Mouse (Mus musculus) limb, embryonic 15.5 days (tissue): ENCODE data around the gene Tagln. TPM values are rescaled to one million over a fixed set of nuclear protein-coding genes. Genes with fewer than 3 reads are reported as not detected.

Experiments
- ATAC-seq: fragments of 200-750 bp; cut with Nextera tagmentation; 2 replicates; pipeline ENCODE4 v1.8.0; 2017; ENCODE audit warnings: low read depth, moderate TSS enrichment; ENCODE audit not compliant: insufficient number of reproducible peaks, low FRiP score, low TSS enrichment
- H3K27ac ChIP-seq: fragments of 300-500 bp; sonication (generic); 2 replicates; pipeline ENCODE4 v1.5.1; 2015; ENCODE audit warnings: moderate library complexity, mild to moderate bottlenecking, inconsistent platforms
- H3K27me3 ChIP-seq: fragments of 300-500 bp; sonication (generic); 2 replicates; pipeline ENCODE4 v1.6.1; 2015; ENCODE audit warnings: inconsistent platforms
- H3K36me3 ChIP-seq: fragments of 300-500 bp; sonication (generic); 2 replicates; pipeline ENCODE4 v1.6.1; 2015; ENCODE audit warnings: inconsistent platforms
- H3K4me1 ChIP-seq: fragments of 300-500 bp; sonication (generic); 2 replicates; pipeline ENCODE4 v1.6.1; 2015; ENCODE audit warnings: inconsistent platforms
- H3K4me2 ChIP-seq: fragments of 300-500 bp; sonication (generic); 2 replicates; pipeline ENCODE4 v1.6.1; 2015; ENCODE audit warnings: mild to moderate bottlenecking, inconsistent platforms
- H3K4me3 ChIP-seq: fragments of 300-500 bp; sonication (generic); 2 replicates; pipeline ENCODE4 v1.5.1; 2015; ENCODE audit warnings: mild to moderate bottlenecking, inconsistent platforms
- H3K9ac ChIP-seq: fragments of 300-500 bp; sonication (generic); 2 replicates; pipeline ENCODE4 v1.6.1; 2015; ENCODE audit warnings: inconsistent platforms
- H3K9me3 ChIP-seq: fragments of 300-500 bp; sonication (generic); 2 replicates; pipeline ENCODE4 v1.6.1; 2016; ENCODE audit warnings: inconsistent platforms
- WGBS: fragments of 180-500 bp; shearing (Covaris S2); methylation state at CpG from one replicate; pipeline ENCODE4 v1.1.7; 2015; 5-methylcytosine and 5-hydroxymethylcytosine counted together
- polyA plus RNA-seq: library from polyadenylated mRNA; unstranded; fragments of >200 nt; fragmentation: Nextera tagmentation; extraction: Ambion mirVana; gene quantifications from 2 replicates; pipeline ENCODE4 v1.2.1, GENCODE M21; 2015

Tagln gene
- polyA plus RNA-seq, 1 experiment from 2014 or later: 26.6 TPM

GRCm38 (mm10) chr9:45944506-45945400 is 8.9 kb upstream of the Tagln start:
- no peak overlapping the region for H3K4me3 ChIP-seq
- no peaks in the 10 kb centered on the region for H3K4me1 ChIP-seq
- no peak overlapping the region for H3K27ac ChIP-seq
- H3K36me3 ChIP-seq: peaks cover 88% of the 10 kb centered on the region
- no peaks in the 10 kb centered on the region for H3K27me3 ChIP-seq
- no peak overlapping the region for H3K9ac ChIP-seq
- WGBS: 81% methylated on average over 13 of the region's 13 CpGs
- H3K9me3 ChIP-seq: no peaks in the 10 kb centered on the region
- no peak overlapping the region for H3K4me2 ChIP-seq
- ATAC-seq: no peak

- no peaks in the 10 kb centered on the region for H3K9me3 ChIP-seq
- H3K27ac ChIP-seq: no peak overlapping the region
- no peak overlapping the region for H3K4me3 ChIP-seq
- ATAC-seq: no peak
- H3K4me2 ChIP-seq: no peak overlapping the region
- H3K27me3 ChIP-seq: no peaks in the 10 kb centered on the region
- no peaks in the 10 kb centered on the region for H3K4me1 ChIP-seq
- H3K36me3 ChIP-seq: peaks cover 88% of the 10 kb centered on the region
- no peak overlapping the region for H3K9ac ChIP-seq
- 89% methylated on average over 8 of the region's 8 CpGs for WGBS
These were observed 8.0 kb upstream of the Tagln start for GRCm38 (mm10) chr9:45943628-45944505.

GRCm38 (mm10) chr9:45942916-45943315 is 7.1 kb upstream of the Tagln start:
- peaks cover 89% of the 10 kb centered on the region for H3K36me3 ChIP-seq
- no peak overlapping the region for H3K4me2 ChIP-seq
- no peaks in the 10 kb centered on the region for H3K27me3 ChIP-seq
- no peaks in the 10 kb centered on the region for H3K9me3 ChIP-seq
- ATAC-seq: no peak; the same call in 1 of the 2 replicates
- H3K9ac ChIP-seq: no peak overlapping the region
- no peak overlapping the region for H3K27ac ChIP-seq
- no peaks in the 10 kb centered on the region for H3K4me1 ChIP-seq
- H3K4me3 ChIP-seq: no peak overlapping the region
- 84% methylated on average over 8 of the region's 8 CpGs for WGBS

GRCm38 (mm10) chr9:45942464-45942863 is 6.6 kb upstream of the Tagln start:
- Histone ChIP-seq H3K4me1 (no peaks in the 10 kb centered on the region), H3K36me3 (peaks cover 86% of the 10 kb centered on the region), H3K9me3 (no peaks in the 10 kb centered on the region), H3K4me2 (no peak overlapping the region), H3K27ac (no peak overlapping the region), H3K27me3 (no peaks in the 10 kb centered on the region), H3K9ac (no peak overlapping the region), H3K4me3 (no peak overlapping the region)
- no peak; the same call in 1 of the 2 replicates for ATAC-seq
- 92% methylated on average over 16 of the region's 16 CpGs for WGBS

- WGBS: 69% methylated on average over 18 of the region's 18 CpGs
- Histone ChIP-seq H3K9ac (no peak overlapping the region), H3K4me1 (peaks cover 1% of the 10 kb centered on the region), H3K27ac (no peak overlapping the region), H3K4me3 (no peak overlapping the region), H3K4me2 (no peak overlapping the region), H3K36me3 (peaks cover 77% of the 10 kb centered on the region), H3K27me3 (no peaks in the 10 kb centered on the region), H3K9me3 (no peaks in the 10 kb centered on the region)
- ATAC-seq: no peak
These were observed 5.6 kb upstream of the Tagln start for GRCm38 (mm10) chr9:45941329-45941888.

- Histone ChIP-seq H3K36me3 (peaks cover 61% of the 10 kb centered on the region), H3K4me1 (peaks cover 9% of the 10 kb centered on the region), H3K4me2 (no peak overlapping the region), H3K9ac (no peak overlapping the region), H3K4me3 (no peak overlapping the region), H3K27me3 (no peaks in the 10 kb centered on the region), H3K27ac (no peak overlapping the region), H3K9me3 (no peaks in the 10 kb centered on the region)
- no peak for ATAC-seq
- 90% methylated on average over 6 of the region's 6 CpGs for WGBS
These were observed 3.9 kb upstream of the Tagln start for GRCm38 (mm10) chr9:45939794-45940193.

- 88% methylated on average over 15 of the region's 15 CpGs for WGBS
- Histone ChIP-seq H3K27ac (no peak overlapping the region), H3K4me1 (peaks cover 9% of the 10 kb centered on the region), H3K4me2 (no peak overlapping the region), H3K36me3 (peaks cover 54% of the 10 kb centered on the region), H3K9me3 (no peaks in the 10 kb centered on the region), H3K4me3 (no peak overlapping the region), H3K9ac (no peak overlapping the region), H3K27me3 (no peaks in the 10 kb centered on the region)
- no peak for ATAC-seq
These were observed 3.2 kb upstream of the Tagln start for GRCm38 (mm10) chr9:45938952-45939637.

- peaks cover 12% of the 10 kb centered on the region for H3K4me1 ChIP-seq
- peaks cover 46% of the 10 kb centered on the region for H3K36me3 ChIP-seq
- no peak overlapping the region for H3K27ac ChIP-seq
- H3K9me3 ChIP-seq: no peaks in the 10 kb centered on the region
- no peaks in the 10 kb centered on the region for H3K27me3 ChIP-seq
- no peak overlapping the region for H3K4me3 ChIP-seq
- H3K4me2 ChIP-seq: no peak overlapping the region
- 92% methylated on average over 8 of the region's 8 CpGs for WGBS
- ATAC-seq: no peak
- no peak overlapping the region for H3K9ac ChIP-seq
These were observed 2.2 kb upstream of the Tagln start for GRCm38 (mm10) chr9:45938088-45938487.

GRCm38 (mm10) chr9:45936883-45937282 is 1.0 kb upstream of the Tagln start:
- Histone ChIP-seq H3K4me1 (peaks cover 18% of the 10 kb centered on the region), H3K4me2 (no peak overlapping the region), H3K9me3 (no peaks in the 10 kb centered on the region), H3K36me3 (peaks cover 34% of the 10 kb centered on the region), H3K4me3 (no peak overlapping the region), H3K27ac (peak overlapping the region; percentile 27; the same call in 1 of the 2 replicates), H3K9ac (no peak overlapping the region), H3K27me3 (no peaks in the 10 kb centered on the region)
- WGBS: 10% methylated on average over 3 of the region's 3 CpGs
- no peak for ATAC-seq

- WGBS: 60% methylated on average over 11 of the region's 11 CpGs
- Histone ChIP-seq H3K4me1 (peaks cover 18% of the 10 kb centered on the region), H3K27me3 (no peaks in the 10 kb centered on the region), H3K9me3 (no peaks in the 10 kb centered on the region), H3K36me3 (peaks cover 34% of the 10 kb centered on the region), H3K4me3 (no peak overlapping the region), H3K4me2 (no peak overlapping the region), H3K9ac (no peak overlapping the region), H3K27ac (0 out of 2 replicates have a peak overlapping the region, but pooled peaks have one; percentile 11)
- ATAC-seq: no peak
These were observed 3.1 kb downstream of the Tagln start for GRCm38 (mm10) chr9:45932571-45933415.
